Mouse (Mus musculus): ENCODE measurements around the gene Zdhhc7.

DNA sequence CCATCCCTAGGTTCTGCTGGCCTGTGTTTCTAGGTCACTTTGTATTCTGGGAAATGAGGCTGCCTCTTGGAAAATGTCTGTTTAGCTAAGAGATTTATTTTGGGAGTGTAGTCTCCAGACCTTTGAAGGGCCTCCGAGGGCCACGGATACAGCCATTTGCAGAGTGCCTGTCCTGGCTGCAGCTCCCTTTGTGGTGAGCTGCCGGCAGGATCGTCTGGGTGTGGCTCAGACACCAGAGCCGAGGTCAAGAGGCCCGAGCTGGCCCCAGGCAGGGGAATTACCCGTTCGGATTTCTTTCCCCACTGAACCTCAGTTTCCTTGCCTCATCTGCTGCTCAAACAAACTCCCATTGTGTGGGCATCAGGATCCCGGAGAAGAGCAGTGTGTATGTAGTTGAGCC, 65.2 kb downstream of the Zdhhc7 start:
- TF ChIP-seq CTCF (IDR thresholded peaks at IDR 0.05; ENCODE audit: extremely low read depth, insufficient read length, insufficient replicate concordance, low read depth, low read length) = no peak
- no peak for TF ChIP-seq POLR2A (IDR thresholded peaks at IDR 0.05; ENCODE audit: low read depth, low read length)

All from small intestine, adult 2 months (tissue).